19 mouse cellular contexts compared by ENCODE assay signal in the genomic region with DNA sequence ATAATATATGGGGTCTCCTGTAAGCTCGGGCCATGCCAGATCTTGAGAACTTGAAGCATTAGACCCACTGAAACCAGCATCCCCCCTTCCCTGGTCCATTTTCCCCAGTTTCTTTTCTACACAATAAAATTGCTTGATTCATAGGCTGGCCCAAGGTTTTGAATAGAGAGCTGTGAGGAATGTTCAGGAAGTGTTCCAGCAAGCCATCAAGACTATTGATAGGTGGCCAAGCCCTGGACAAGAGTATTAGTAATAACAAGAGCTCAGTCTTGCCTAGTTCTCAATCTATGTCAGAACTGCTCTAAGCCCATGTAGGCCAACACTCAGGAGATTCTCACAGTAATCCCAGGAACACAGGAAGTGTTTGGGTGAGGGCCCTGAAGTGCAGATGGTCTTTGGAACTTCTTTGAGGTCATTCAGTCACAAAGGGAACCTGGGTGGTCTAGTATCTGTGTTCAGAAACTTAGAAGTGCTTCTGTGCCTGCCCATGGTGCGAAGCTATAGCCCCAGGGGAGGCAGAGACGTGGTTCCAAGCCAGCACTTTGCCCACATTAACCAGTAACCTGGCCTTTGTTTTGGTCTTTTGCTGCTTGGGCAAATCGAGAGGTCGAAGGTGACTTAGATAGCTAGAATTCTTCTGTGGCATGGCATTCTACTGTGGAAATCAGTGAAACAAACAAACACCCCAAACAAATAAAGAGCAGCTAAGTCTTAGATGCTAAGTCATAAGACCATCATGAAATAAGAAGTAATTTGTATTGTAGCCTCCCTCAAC. TPM values are rescaled to one million over a fixed set of nuclear protein-coding genes. Genes with fewer than 3 reads are reported as not detected.
DNase-seq lines count a peak whose midpoint lies in the region; ATAC-seq and TF ChIP-seq lines count a peak whose summit lies in the region.
"Had no signal": no experiment of that assay in that cellular context is flagged by ENCODE, and none has a peak within 500 bp of the region (broad histone marks: within the 10 kb centered on the region; RNA-seq: fewer than 3 reads in every experiment).

No protein-coding gene starts in this region.

- no peak for TF ChIP-seq CTCF in liver, adult 2 months (IDR thresholded peaks at IDR 0.05; ENCODE audit: low read depth, low read length)
- TF ChIP-seq CTCF in brain, embryonic 14.5 days (IDR thresholded peaks at IDR 0.05; ENCODE audit: borderline replicate concordance, extremely low read depth, insufficient read depth, insufficient read length), result no peak

- TF ChIP-seq POLR2A in liver, adult 2 months (IDR thresholded peaks at IDR 0.05; ENCODE audit: extremely low read depth, insufficient read depth, low read length), result no peak
- no peak for TF ChIP-seq POLR2A in brain, embryonic 14.5 days (IDR thresholded peaks at IDR 0.05; ENCODE audit: borderline replicate concordance, extremely low read depth, insufficient read depth, insufficient read length, poor library complexity, severe bottlenecking)

- H3K9ac ChIP-seq in hindbrain, embryonic 14.5 days, result no peak overlapping the region
- H3K9ac ChIP-seq in hindbrain, embryonic 12.5 days, result no peak overlapping the region
- no peak overlapping the region for H3K9ac ChIP-seq in liver, adult 2 months (ENCODE audit: low read depth, low read length)
- H3K9ac ChIP-seq: limb, embryonic 13.5 days had no signal

- peaks cover 5% of the 10 kb centered on the region; the same call in 1 of the 2 replicates for H3K79me2 ChIP-seq in liver, adult 2 months (ENCODE audit: control insufficient read depth, insufficient read depth, low read length)

- H3K4me3 ChIP-seq in hindbrain, embryonic 14.5 days (replicated peaks; ENCODE audit: low read length), result no peak overlapping the region
- no peak overlapping the region for H3K4me3 ChIP-seq in hindbrain, embryonic 12.5 days
- no peak overlapping the region for H3K4me3 ChIP-seq in liver, adult 2 months (ENCODE audit: insufficient read depth, low read depth, low read length)
- H3K4me3 ChIP-seq: heart, adult 2 months; limb, embryonic 13.5 days had no signal

- no peaks in the 10 kb centered on the region for H3K4me1 ChIP-seq in hindbrain, embryonic 14.5 days (replicated peaks; ENCODE audit: control insufficient read depth, insufficient read depth, low read length)
- peaks cover 6% of the 10 kb centered on the region; the same call in 1 of the 2 replicates for H3K4me1 ChIP-seq in hindbrain, embryonic 12.5 days
- H3K4me1 ChIP-seq in liver, adult 2 months (ENCODE audit: control insufficient read depth, insufficient read depth, low read length), result peaks cover 57% of the 10 kb centered on the region

- no peaks in the 10 kb centered on the region for H3K27me3 ChIP-seq in hindbrain, embryonic 14.5 days (ENCODE audit: control insufficient read depth, insufficient read depth, low read length)
- H3K27me3 ChIP-seq in hindbrain, embryonic 12.5 days, result no peaks in the 10 kb centered on the region
- no peaks in the 10 kb centered on the region for H3K27me3 ChIP-seq in liver, adult 2 months (ENCODE audit: control insufficient read depth, insufficient read depth, low read length)
- H3K27me3 ChIP-seq: CH12.LX; limb, embryonic 13.5 days had no signal

- WGBS in hindbrain, embryonic 14.5 days, result 70% methylated on average over 5 of the region's 5 CpGs
- WGBS in hindbrain, embryonic 12.5 days, result 75% methylated on average over 5 of the region's 5 CpGs
- 40% methylated on average over 5 of the region's 5 CpGs for WGBS in liver, adult 2 months

- DNase-seq in hindbrain, embryonic 14.5 days (ENCODE audit: low spot score), result no peak
- DNase-seq in kidney, adult 9 months, result peak; percentile 85
- DNase-seq in kidney, postnatal 10 days, result no peak
- peak; percentile 90 for DNase-seq in liver, adult 2 months (ENCODE audit: extremely low read depth, low read depth, low spot score)
- no peak for DNase-seq in liver
- peak; percentile 55 for DNase-seq in brain, embryonic 14.5 days (ENCODE audit: low read depth)
- no peak for DNase-seq in cerebellum, postnatal 10 days
- DNase-seq: adrenal gland, postnatal 25 days; cerebellum, adult 2 months; gastrocnemius, postnatal 25 days; heart, adult 2 months; heart, postnatal 36 days; lung, postnatal 4 days; thymus, postnatal 14 days had no signal

- peak; percentile 47; the same call in 1 of the 2 replicates for ATAC-seq in hindbrain, embryonic 14.5 days (ENCODE audit: low FRiP score)
- ATAC-seq in hindbrain, embryonic 12.5 days (ENCODE audit: low FRiP score), result no peak
- ATAC-seq: inflammation-experienced regulatory T-cells, adult 6 months had no signal

- no peaks in the 10 kb centered on the region for H3K9me3 ChIP-seq in hindbrain, embryonic 14.5 days (ENCODE audit: control insufficient read depth, low read length)
- no peaks in the 10 kb centered on the region for H3K9me3 ChIP-seq in hindbrain, embryonic 12.5 days (replicated peaks)
- H3K9me3 ChIP-seq: limb, embryonic 13.5 days had no signal

- no peaks in the 10 kb centered on the region for H3K36me3 ChIP-seq in hindbrain, embryonic 14.5 days (replicated peaks; ENCODE audit: control insufficient read depth, insufficient read depth)
- no peaks in the 10 kb centered on the region for H3K36me3 ChIP-seq in hindbrain, embryonic 12.5 days
- no peaks in the 10 kb centered on the region for H3K36me3 ChIP-seq in liver, adult 2 months (ENCODE audit: control insufficient read depth, insufficient read depth, low read length)
- H3K36me3 ChIP-seq: limb, embryonic 13.5 days had no signal

- H3K27ac ChIP-seq in hindbrain, embryonic 14.5 days, result no peak overlapping the region
- no peak overlapping the region for H3K27ac ChIP-seq in hindbrain, embryonic 12.5 days
- H3K27ac ChIP-seq in liver, adult 2 months (replicated peaks; ENCODE audit: insufficient read depth, low read depth, low read length), result peak overlapping the region; percentile 90
- H3K27ac ChIP-seq: heart, adult 2 months; limb, embryonic 13.5 days had no signal

- no peak overlapping the region for H3K4me2 ChIP-seq in hindbrain, embryonic 14.5 days (replicated peaks)
- no peak overlapping the region for H3K4me2 ChIP-seq in hindbrain, embryonic 12.5 days (replicated peaks)
- H3K4me2 ChIP-seq: limb, embryonic 13.5 days had no signal

RNA-seq across cellular contexts. Expression of gene Shroom3, which starts 29.6 kb away (rescaled TPM):
- 2.3 and 2.6 TPM in 2 replicates for polyA plus RNA-seq in hindbrain, embryonic 14.5 days (2014; fragmentation: Nextera tagmentation; extraction: Ambion mirVana)
- 5.8 and 6.5 TPM in 2 replicates for polyA plus RNA-seq in hindbrain, embryonic 12.5 days (2016; fragmentation: Nextera tagmentation; extraction: Ambion mirVana)
- 4.1 and 7.0 TPM in 2 replicates for total RNA-seq in liver, adult 2 months (2014; rRNA removed)
- polyA plus RNA-seq in liver, adult 2 months (2012; rRNA removed), result 3.7 and 4.0 TPM in 2 replicates
- polyA plus RNA-seq in brain, embryonic 14.5 days (2012; rRNA removed), result 5.3 and 8.0 TPM in 2 replicates
- total RNA-seq: MEL had no signal

RNA-seq across cellular contexts. Expression of gene Ccdc158, which starts 37.7 kb away (rescaled TPM):
- polyA plus RNA-seq in hindbrain, embryonic 14.5 days (2014; fragmentation: Nextera tagmentation; extraction: Ambion mirVana), result 0.78 and 1.0 TPM in 2 replicates
- 0.52 and 0.55 TPM in 2 replicates for polyA plus RNA-seq in hindbrain, embryonic 12.5 days (2016; fragmentation: Nextera tagmentation; extraction: Ambion mirVana)
- total RNA-seq in liver, adult 2 months (2014; rRNA removed), result 0.37 and 0.40 TPM in 2 replicates
- 0.09 and 0.10 TPM in 2 replicates for polyA plus RNA-seq in liver, adult 2 months (2012; rRNA removed)
- 0.67 and 0.83 TPM in 2 replicates for polyA plus RNA-seq in brain, embryonic 14.5 days (2012; rRNA removed)
- total RNA-seq: CH12.LX; heart, postnatal 36 days; MEL had no signal
- polyA plus RNA-seq: heart, adult 2 months; inflammation-experienced regulatory T-cells, adult 6 months had no signal

Comparison
In these comparisons a context has a peak if more than half of its experiments do, and no peak if none do; other contexts are left out.
1. DNase-seq: peak in kidney, adult 9 months (single experiment), liver, adult 2 months (single experiment) and brain, embryonic 14.5 days (single experiment); none in hindbrain, embryonic 14.5 days (single experiment), kidney, postnatal 10 days (single experiment), liver (single experiment) and cerebellum, postnatal 10 days (0 of 2).